Mouse (Mus musculus) megakaryocyte, embryonic 14.5 days (primary cell): ENCODE measurements around the gene Madcam1.

Experiments used
- FLI1 ChIP-seq: IDR thresholded peaks from 2 replicates; pipeline ENCODE4 v1.6.1; 2012; ENCODE audit warnings: low read length, inconsistent platforms, mixed read lengths
- GATA1 ChIP-seq: IDR thresholded peaks from 3 replicates; pipeline ENCODE4 v1.6.1; 2012; ENCODE audit warnings: mixed read lengths, low read length, inconsistent platforms, borderline replicate concordance

DNA sequence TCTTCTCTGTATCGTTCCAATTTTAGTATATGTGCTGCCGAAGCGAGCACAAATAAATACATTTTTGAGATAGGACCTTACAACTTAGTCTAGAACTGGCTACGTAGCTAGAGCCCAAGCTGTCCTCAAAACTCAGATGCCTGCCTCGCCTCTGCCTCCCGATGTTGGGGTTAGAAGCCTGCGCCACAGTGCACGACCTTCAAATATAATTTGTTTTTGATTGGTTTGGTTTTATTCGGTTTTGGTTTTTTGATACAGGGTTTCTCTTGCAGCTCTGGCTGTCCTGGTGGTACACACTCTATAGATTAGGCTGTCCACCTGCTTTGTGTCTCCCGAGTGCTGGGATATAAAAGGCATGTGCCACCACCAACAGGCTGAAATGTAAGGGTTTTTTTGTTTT lies 39.2 kb downstream of the Madcam1 start:
- TF ChIP-seq GATA1: no peak
- no peak for TF ChIP-seq FLI1
